Mouse (Mus musculus): Measurements from ENCODE around the gene AI837181. TPM values are rescaled to one million over a fixed set of nuclear protein-coding genes. Genes with fewer than 3 reads are reported as not detected.

Gene AI837181
- polyA plus RNA-seq, 1 experiment from 2014 or later, result 34.2 TPM

- WGBS, result under 1% methylated on average over 70 of the region's 70 CpGs
- Histone ChIP-seq H3K4me1 (replicated peaks; ENCODE audit: control insufficient read depth, insufficient read depth, low read length) (0 out of 2 replicates have a peak, but pooled peaks cover 6% of the 10 kb centered on the region), H3K9me3 (ENCODE audit: control insufficient read depth) (no peaks in the 10 kb centered on the region), H3K9ac (ENCODE audit: low read depth, low read length) (peak within 1 kb of the TSS; percentile 7; the same call in 1 of the 2 replicates), H3K27me3 (replicated peaks; ENCODE audit: control insufficient read depth, insufficient read depth, low read length) (peaks cover 29% of the 10 kb centered on the region), H3K4me3 (ENCODE audit: low read depth, low read length) (peak within 1 kb of the TSS; percentile 48), H3K4me2 (replicated peaks; ENCODE audit: low read depth) (peak within 1 kb of the TSS; percentile 84), H3K36me3 (ENCODE audit: control insufficient read depth, insufficient read depth) (no peaks in the 10 kb centered on the region), H3K27ac (ENCODE audit: low read depth, low read length) (no peak within 1 kb of the TSS)
- TF ChIP-seq CTCF (IDR thresholded peaks at IDR 0.05; ENCODE audit: low read depth), result no peak
- ATAC-seq, result peak; percentile 71
Measured at GRCm38 (mm10) chr19:5447515-5448353, 22.8 kb downstream of the AI837181 start, which contains the start of gene Fosl1. Gene Fosl1 (plus strand): TSS chr19:5447547.

DNA sequence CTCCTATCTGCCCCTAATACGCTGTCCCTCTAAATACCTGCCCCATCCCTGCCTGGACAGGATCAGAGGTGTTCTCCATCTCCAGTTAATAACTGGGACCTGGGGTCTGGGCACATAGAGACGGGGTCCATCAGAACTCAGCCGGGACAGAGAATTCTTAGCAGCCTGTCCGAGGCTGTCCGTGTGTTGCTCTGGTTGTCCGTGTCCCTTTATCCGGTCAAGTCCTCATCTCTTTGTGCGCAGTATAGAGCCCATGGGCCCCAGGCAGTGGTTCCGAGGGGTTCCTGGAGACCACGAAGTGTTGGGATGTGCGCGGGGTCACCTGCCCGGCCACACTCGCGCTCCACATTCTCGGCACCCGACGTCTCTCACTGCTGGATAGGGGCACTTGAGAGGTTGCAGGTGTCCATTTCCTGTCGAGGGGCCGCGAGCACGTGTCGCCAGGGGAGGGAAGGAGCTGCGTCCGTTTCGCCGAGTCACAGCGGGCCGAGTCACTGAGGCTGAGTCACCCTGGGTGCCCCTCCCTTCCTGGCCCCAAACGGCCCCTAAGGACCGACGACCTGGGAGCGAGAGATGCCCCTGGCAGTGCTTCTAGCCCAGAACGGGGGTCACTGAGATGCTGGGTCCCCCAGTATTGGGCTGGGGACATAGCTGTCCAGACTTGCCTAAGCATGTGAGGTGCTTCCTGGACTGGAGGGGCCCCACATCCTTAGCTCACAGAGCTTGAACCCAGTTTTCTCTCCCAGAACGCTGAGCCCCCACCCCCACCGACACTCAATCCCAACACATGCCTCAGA is 23.6 kb downstream of the AI837181 start:
- Histone ChIP-seq H3K9ac (ENCODE audit: low read depth, low read length) (no peak overlapping the region), H3K4me1 (replicated peaks; ENCODE audit: control insufficient read depth, insufficient read depth, low read length) (0 out of 2 replicates have a peak, but pooled peaks cover 6% of the 10 kb centered on the region), H3K27me3 (replicated peaks; ENCODE audit: control insufficient read depth, insufficient read depth, low read length) (peaks cover 29% of the 10 kb centered on the region), H3K4me2 (replicated peaks; ENCODE audit: low read depth) (peak overlapping the region; percentile 84), H3K36me3 (ENCODE audit: control insufficient read depth, insufficient read depth) (no peaks in the 10 kb centered on the region; the same call in 1 of the 2 replicates), H3K9me3 (ENCODE audit: control insufficient read depth) (no peaks in the 10 kb centered on the region), H3K27ac (ENCODE audit: low read depth, low read length) (no peak overlapping the region), H3K4me3 (ENCODE audit: low read depth, low read length) (peak overlapping the region; percentile 48)
- ATAC-seq, result no peak
- no peak for TF ChIP-seq CTCF (IDR thresholded peaks at IDR 0.05; ENCODE audit: low read depth)
- 6% methylated on average over 35 of the region's 36 CpGs for WGBS

GRCm38 (mm10) chr19:5449673-5450072 is 24.7 kb downstream of the AI837181 start:
- H3K9me3 ChIP-seq (ENCODE audit: control insufficient read depth), result no peaks in the 10 kb centered on the region
- WGBS, result 74% methylated on average over 3 of the region's 3 CpGs
- H3K4me2 ChIP-seq (replicated peaks; ENCODE audit: low read depth), result no peak overlapping the region
- H3K27ac ChIP-seq (ENCODE audit: low read depth, low read length), result no peak overlapping the region
- 0 out of 2 replicates have a peak, but pooled peaks cover 6% of the 10 kb centered on the region for H3K4me1 ChIP-seq (replicated peaks; ENCODE audit: control insufficient read depth, insufficient read depth, low read length)
- ATAC-seq, result no peak
- peaks cover 5% of the 10 kb centered on the region; the same call in 1 of the 2 replicates for H3K36me3 ChIP-seq (ENCODE audit: control insufficient read depth, insufficient read depth)
- no peak overlapping the region for H3K4me3 ChIP-seq (ENCODE audit: low read depth, low read length)
- no peak overlapping the region for H3K9ac ChIP-seq (ENCODE audit: low read depth, low read length)
- TF ChIP-seq CTCF (IDR thresholded peaks at IDR 0.05; ENCODE audit: low read depth), result no peak
- H3K27me3 ChIP-seq (replicated peaks; ENCODE audit: control insufficient read depth, insufficient read depth, low read length), result peaks cover 29% of the 10 kb centered on the region

- peak overlapping the region; percentile 35; the same call in 1 of the 2 replicates for H3K27ac ChIP-seq (ENCODE audit: low read depth, low read length)
- H3K4me3 ChIP-seq (ENCODE audit: low read depth, low read length), result no peak overlapping the region
- H3K9me3 ChIP-seq (ENCODE audit: control insufficient read depth), result no peaks in the 10 kb centered on the region
- H3K9ac ChIP-seq (ENCODE audit: low read depth, low read length), result no peak overlapping the region
- ATAC-seq, result no peak
- peaks cover 6% of the 10 kb centered on the region; the same call in 1 of the 2 replicates for H3K4me1 ChIP-seq (replicated peaks; ENCODE audit: control insufficient read depth, insufficient read depth, low read length)
- peaks cover 6% of the 10 kb centered on the region; the same call in 1 of the 2 replicates for H3K36me3 ChIP-seq (ENCODE audit: control insufficient read depth, insufficient read depth)
- peak; percentile 16; the same call in 1 of the 2 replicates for TF ChIP-seq CTCF (IDR thresholded peaks at IDR 0.05; ENCODE audit: low read depth)
- H3K4me2 ChIP-seq (replicated peaks; ENCODE audit: low read depth), result no peak overlapping the region
- WGBS, result 81% methylated on average over 6 of the region's 6 CpGs
- peaks cover 29% of the 10 kb centered on the region for H3K27me3 ChIP-seq (replicated peaks; ENCODE audit: control insufficient read depth, insufficient read depth, low read length)
Measured at GRCm38 (mm10) chr19:5451766-5452165, 26.8 kb downstream of the AI837181 start.

DNA sequence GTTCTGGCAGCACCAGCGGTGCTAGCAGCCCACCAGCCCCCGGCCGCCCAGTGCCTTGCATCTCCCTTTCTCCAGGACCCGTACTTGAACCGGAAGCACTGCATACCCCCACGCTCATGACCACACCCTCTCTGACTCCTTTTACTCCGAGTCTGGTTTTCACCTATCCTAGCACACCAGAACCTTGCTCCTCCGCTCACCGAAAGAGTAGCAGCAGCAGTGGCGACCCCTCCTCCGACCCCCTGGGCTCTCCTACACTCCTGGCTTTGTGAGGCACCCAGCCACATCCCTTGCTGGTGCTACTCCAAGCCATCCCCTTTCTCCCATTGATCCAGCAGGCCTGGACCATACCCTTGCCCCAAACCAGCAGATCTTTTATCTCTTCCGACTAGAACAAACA is 30.1 kb downstream of the AI837181 start:
- no peak for ATAC-seq
- peak overlapping the region; percentile 98; the same call in 1 of the 2 replicates for H3K4me2 ChIP-seq (replicated peaks; ENCODE audit: low read depth)
- H3K27me3 ChIP-seq (replicated peaks; ENCODE audit: control insufficient read depth, insufficient read depth, low read length), result 0 out of 2 replicates have a peak, but pooled peaks cover 5% of the 10 kb centered on the region
- no peak for TF ChIP-seq CTCF (IDR thresholded peaks at IDR 0.05; ENCODE audit: low read depth)
- H3K4me3 ChIP-seq (ENCODE audit: low read depth, low read length), result peak overlapping the region; percentile 74
- H3K27ac ChIP-seq (ENCODE audit: low read depth, low read length), result no peak overlapping the region
- H3K36me3 ChIP-seq (ENCODE audit: control insufficient read depth, insufficient read depth), result peaks cover 6% of the 10 kb centered on the region; the same call in 1 of the 2 replicates
- H3K4me1 ChIP-seq (replicated peaks; ENCODE audit: control insufficient read depth, insufficient read depth, low read length), result peaks cover 2% of the 10 kb centered on the region; the same call in 1 of the 2 replicates
- H3K9me3 ChIP-seq (ENCODE audit: control insufficient read depth), result no peaks in the 10 kb centered on the region
- H3K9ac ChIP-seq (ENCODE audit: low read depth, low read length), result peak overlapping the region; percentile 13; the same call in 1 of the 2 replicates
- 82% methylated on average over 12 of the region's 12 CpGs for WGBS

Data from intestine, postnatal 0 days (tissue).